Mouse (Mus musculus): ENCODE data around the gene Tmem144. TPM values are rescaled to one million over a fixed set of nuclear protein-coding genes. Genes with fewer than 3 reads are reported as not detected.
A peak's percentile ranks its signal among the peaks of the same experiment; 100 is the strongest.

Tmem144 gene
- polyA plus RNA-seq, 2 experiments from 2014 or later: not detected

DNA sequence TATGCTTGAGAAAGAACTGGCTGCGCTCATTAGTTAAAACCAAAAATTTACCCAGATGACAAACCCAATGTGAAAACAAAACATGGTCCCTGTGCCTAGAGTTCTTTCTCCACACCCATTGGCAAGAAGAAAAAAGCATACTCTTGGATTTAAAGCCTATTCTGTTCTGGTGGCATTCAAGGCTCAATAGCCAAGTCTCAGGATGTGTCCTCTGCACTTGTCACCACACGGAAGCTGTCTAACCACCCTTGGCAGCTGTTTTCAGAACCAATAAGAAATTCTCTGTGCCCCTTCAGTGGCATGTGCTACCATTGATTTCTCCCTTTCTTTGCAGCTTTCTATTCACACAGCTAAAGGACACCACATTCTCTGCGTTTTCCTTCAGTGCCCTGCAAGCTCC is 5.6 kb upstream of the Tmem144 start:
- ATAC-seq: no peak

- no peak for ATAC-seq
Measured at GRCm38 (mm10) chr3:79857780-79858179, 5.2 kb upstream of the Tmem144 start.

- no peak for ATAC-seq
Measured at GRCm38 (mm10) chr3:79852108-79852507, 465 bp downstream of the Tmem144 start.

GRCm38 (mm10) chr3:79850656-79851055 is 1.9 kb downstream of the Tmem144 start:
- ATAC-seq: no peak

GRCm38 (mm10) chr3:79849621-79850020 is 3.0 kb downstream of the Tmem144 start:
- ATAC-seq: no peak

DNA sequence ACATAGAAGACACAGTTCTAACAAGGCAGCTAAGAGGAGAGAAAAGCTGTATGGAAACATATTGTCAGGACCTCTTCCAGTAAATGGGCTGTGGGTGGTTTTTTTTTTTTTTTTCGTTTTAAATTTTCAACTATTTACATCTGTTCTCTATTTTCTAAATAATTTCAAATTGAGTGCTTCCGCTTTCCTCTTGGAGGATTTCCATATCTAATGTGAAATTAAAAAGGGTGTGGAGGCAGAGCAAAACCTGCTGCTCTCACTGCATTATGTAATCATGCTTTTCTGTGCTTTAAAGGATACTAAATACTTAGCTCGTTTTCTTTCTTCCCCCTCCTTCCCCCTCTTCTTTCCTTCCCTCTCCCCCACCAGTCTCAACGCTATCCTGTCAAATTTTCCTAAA is 3.7 kb downstream of the Tmem144 start:
- ATAC-seq: no peak

DNA sequence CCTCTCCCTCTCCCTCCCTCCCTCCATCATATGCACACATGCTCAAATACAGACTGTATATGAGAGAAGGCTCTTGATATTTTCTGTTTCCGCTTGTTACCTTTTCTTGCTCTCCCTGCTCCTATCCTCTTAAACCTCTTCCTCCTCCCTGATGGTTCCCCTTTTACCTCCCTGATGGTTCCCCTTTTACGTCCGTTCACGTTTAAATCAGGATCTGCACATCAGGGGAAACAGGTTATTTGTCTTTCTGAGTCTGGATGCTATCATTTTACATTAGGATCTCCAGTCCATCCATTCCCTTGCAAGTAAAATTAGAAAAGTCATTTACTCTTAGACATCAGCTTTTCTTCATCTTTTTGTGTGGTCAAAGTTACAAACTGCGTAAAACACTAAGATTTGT is 5.9 kb downstream of the Tmem144 start:
- no peak for ATAC-seq

- ATAC-seq: no peak
Measured at GRCm38 (mm10) chr3:79843999-79844398, 8.6 kb downstream of the Tmem144 start.

DNA sequence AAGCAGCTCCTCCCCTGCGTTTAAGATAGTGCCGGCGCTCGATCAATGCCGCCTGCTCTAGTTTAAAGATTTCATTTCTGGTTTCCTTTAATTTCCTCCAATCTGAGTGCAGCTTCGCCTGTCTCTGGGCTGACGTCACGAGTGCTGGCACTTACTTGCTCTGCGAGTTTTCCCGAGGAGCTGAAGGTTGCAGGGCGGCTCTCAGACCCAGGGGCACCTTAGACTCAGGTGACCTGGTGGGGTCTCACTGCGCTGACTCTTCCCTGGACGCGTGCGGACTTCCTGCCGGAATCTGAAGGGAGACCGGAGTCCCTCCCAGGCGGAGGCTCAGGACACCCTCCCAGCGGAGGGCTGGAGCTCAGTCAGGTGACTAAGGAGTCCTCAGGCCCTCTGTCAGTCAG is 10.0 kb downstream of the Tmem144 start:
- ATAC-seq: peak; percentile 88

GRCm38 (mm10) chr3:79842165-79842564 is 10.4 kb downstream of the Tmem144 start:
- ATAC-seq: peak; percentile 84

GRCm38 (mm10) chr3:79841475-79841874 is 11.1 kb downstream of the Tmem144 start:
- ATAC-seq: no peak

- no peak for ATAC-seq
Measured at GRCm38 (mm10) chr3:79838751-79839150, 13.8 kb downstream of the Tmem144 start.

GRCm38 (mm10) chr3:79829289-79829688 is 23.3 kb downstream of the Tmem144 start:
- ATAC-seq: no peak

DNA sequence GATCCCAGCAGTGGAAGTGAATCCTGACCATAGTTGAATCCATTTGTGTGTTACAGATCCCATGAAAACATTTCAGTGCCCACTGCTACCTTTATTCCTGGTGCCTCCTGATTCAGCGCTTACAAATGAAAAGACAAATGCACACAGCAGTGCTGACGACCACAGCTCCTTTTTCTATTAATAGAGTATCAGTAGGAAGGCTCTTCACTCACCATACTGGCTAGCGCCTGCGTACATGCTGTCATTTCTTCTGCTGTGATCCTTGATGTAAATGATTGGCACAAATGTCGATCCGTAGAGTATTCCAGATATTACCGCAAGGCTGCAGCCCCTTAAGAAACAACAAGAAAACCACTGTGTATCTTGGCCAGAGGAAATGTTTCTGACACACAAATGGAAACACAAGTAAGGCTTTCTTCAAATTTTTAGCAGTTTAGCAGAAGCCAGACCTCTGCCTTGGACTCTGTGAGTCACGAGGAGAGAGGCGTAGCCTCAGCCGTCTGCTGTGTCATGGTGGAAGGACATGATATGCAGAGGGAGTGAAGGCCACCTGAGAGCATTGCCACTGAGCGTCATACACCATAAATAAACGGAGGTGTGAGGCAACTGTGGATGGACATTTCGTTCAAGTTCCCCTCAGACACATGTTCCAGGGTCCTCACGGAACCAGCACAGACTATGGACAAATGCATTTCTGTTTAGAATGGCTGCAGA is 27.3 kb downstream of the Tmem144 start:
- no peak for ATAC-seq

- ATAC-seq: no peak
Measured at GRCm38 (mm10) chr3:79823176-79823575, 29.4 kb downstream of the Tmem144 start.

DNA sequence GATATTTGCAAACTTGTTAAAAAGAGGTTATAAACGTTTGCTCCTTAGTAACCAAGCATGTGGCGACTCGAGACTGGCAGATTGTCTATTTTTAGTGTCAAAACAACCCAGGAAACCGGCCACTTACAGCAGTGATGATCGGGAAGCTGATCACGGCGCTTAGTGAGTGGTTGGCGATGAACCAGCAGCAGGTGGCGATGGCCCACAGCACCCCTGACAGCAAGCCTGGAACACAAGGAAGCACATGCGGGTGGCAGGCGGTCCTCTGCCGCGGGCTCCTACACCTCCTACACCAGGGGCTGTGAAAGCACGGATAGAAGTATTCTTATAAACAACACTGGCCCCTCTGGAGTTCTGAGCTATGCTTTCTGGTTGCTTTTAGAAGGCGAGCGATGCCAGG is 31.4 kb downstream of the Tmem144 start:
- no peak for ATAC-seq

DNA sequence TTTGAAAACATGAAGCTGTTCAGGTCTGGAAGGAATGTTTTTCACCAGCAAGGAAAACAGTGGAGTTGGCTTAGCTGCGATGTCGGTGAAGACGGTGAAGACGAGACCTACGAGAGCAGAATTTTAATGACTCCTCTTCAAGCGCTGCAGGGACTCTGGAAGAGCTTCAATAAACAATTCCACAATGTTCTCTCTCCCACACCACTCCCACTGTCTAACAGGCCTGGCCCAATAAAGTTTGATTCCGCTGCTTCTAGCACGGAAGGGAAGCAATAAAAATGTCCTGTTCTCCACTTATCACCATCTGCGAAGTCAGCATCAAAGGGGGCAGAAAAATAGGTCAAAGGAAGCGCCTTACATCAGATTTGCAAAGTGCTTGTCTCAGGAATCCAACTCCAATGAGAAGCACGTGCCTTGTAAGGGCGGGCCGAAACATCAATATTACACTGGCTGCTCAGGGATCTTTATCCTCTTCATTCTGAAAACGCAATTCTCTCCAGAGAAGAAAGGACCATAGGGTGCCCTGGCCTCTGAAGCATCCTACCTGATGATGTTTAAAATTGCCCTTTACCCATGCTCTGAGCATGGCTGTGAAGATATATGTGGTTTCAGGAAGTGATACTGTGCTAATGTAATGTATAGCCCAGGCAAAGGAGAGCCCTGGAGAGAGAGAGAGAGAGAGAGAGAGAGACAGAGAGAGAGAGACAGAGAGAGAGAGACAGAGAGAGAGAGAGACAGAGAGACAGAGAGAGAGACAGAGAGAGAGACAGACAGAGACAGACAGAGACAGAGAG is 34.2 kb downstream of the Tmem144 start:
- no peak for ATAC-seq

DNA sequence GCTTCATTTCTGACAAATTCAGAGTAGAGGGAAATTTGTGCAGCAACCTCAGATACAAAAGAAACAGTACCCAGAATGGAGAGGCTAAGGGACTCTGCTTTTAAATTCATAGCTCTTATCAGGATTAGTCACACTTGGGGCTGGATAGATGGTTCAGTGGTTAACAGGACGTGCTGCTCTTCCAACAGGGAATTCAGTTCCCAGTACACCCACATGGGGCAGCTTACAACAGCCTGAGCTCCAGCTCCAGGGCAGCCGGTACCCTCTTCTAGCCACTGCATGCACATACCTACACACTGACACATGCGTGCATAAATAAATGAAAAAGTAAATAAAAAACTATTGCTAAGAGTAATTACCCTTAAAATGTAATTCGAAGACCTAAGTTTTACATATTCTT is 36.3 kb downstream of the Tmem144 start:
- no peak for ATAC-seq

GRCm38 (mm10) chr3:79813814-79814490 is 38.6 kb downstream of the Tmem144 start:
- ATAC-seq: peak; percentile 75

- ATAC-seq: no peak
Measured at GRCm38 (mm10) chr3:79812042-79812441, 40.5 kb downstream of the Tmem144 start.

DNA sequence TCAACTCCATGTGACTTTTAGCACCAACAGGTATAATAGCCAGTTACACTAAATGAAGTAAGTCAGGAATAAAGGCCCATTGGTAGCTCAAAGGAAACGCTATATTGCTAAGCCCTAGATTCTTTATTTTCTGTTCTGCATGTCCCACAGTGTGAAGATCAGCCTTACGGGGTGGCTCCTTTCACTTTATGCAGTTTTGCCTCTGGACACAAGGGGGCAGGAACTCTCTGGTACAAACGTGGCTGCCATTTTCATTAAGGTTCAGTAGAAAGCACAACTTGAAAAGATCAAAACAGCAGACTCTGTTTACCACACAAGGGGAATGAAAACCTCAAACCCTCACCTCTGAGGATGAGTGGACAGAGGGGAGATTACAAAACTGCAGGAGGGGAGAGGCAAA is 40.9 kb downstream of the Tmem144 start:
- peak; percentile 43 for ATAC-seq

DNA sequence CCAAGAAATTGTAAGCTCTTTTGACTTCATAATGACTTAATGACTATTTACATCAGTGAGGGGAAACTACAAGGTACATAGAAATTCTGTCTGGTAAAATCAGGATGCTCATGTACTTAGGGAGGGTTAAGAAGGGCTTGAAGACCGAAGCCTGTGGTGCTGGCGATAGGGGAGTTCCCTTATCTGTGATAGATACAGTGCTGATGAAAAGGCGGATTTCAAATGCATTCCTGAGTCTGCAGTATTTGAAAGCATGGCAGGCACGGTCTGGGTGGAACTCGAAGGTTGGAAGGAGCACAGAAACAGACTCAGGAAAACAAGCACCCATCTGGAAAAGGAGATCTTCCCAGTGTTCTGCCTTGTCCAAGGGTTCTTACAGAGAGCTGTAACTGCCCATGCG is 42.0 kb downstream of the Tmem144 start:
- no peak for ATAC-seq

DNA sequence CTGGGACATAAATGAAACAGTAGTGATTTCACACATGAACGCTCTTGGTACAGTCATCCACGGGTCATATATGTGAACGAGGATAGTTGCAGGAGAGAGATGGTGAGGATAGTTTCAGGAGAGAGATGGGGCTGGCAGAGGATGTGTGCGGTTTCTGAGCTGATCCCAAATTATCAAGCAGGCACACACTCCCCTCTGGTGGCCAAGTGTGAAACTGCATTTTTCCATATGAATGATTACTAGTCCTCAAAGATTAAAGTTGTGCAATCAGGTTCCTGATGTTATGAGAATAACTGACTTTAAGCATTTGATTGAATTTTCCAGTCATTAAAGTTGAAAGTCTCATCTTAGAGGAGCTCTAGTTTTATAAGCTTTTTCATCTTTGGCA is 43.4 kb downstream of the Tmem144 start:
- peak; percentile 86 for ATAC-seq

All from CD4-positive, CD25-positive, alpha-beta regulatory T cell, adult 4 months (primary cell).